Mouse (Mus musculus): ENCODE results near the gene Spx. TPM values are rescaled to one million over a fixed set of nuclear protein-coding genes. Genes with fewer than 3 reads are reported as not detected.
A peak's percentile ranks its signal among the peaks of the same experiment; 100 is the strongest.

The Spx gene
- total and polyA plus RNA-seq, 2 experiments from 2014 or later: 3.6 to 3.7 TPM

GRCm38 (mm10) chr6:142414597-142414996 lies 1.4 kb downstream of the Spx start:
- H3K4me1 ChIP-seq (ENCODE audit: insufficient read depth, low read length): no peaks in the 10 kb centered on the region; the same call in 1 of the 2 replicates
- ATAC-seq (peak; percentile 56; the same call in 1 of the 2 replicates), DNase-seq (ENCODE audit: low spot score) (no peak)
- no peak overlapping the region for H3K27ac ChIP-seq
- H3K9me3 ChIP-seq (ENCODE audit: low read length): no peaks in the 10 kb centered on the region
- no peaks in the 10 kb centered on the region for H3K36me3 ChIP-seq (ENCODE audit: insufficient read depth, low read length)
- H3K27me3 ChIP-seq (ENCODE audit: insufficient read depth, low read length): peaks cover 19% of the 10 kb centered on the region; the same call in 1 of the 2 replicates
- peak overlapping the region; percentile 38 for H3K4me3 ChIP-seq (ENCODE audit: low read length)
- peak overlapping the region; percentile 71 for H3K4me2 ChIP-seq (ENCODE audit: low read depth, low read length)
- WGBS: 1% methylated on average over 20 of the region's 24 CpGs
- peak overlapping the region; percentile 43; the same call in 1 of the 2 replicates for H3K9ac ChIP-seq (replicated peaks; ENCODE audit: low read length)
- TF ChIP-seq CTCF (IDR thresholded peaks at IDR 0.05; ENCODE audit: low read depth): no peak

DNA sequence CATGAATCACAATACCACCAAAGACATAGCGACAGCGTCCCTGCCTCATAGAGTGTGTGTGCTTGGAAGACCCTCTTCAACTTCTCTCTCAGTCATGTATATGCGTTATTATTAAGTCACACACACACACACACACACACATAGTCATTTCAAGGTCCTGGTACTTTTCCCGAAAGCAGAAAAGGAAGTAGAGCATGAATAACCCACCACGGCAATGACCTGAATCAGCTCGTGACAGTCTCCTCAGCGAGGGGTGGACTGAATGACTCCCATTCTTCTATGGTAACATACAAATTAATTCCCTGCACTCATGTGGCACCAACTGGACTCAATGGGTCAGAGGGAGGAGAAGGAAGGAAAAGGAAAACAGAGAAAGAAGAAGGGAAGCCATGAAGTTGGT lies 11.7 kb downstream of the Spx start:
- Histone ChIP-seq H3K27me3 (ENCODE audit: insufficient read depth, low read length) (no peaks in the 10 kb centered on the region), H3K9me3 (ENCODE audit: low read length) (no peaks in the 10 kb centered on the region), H3K4me1 (ENCODE audit: insufficient read depth, low read length) (no peaks in the 10 kb centered on the region), H3K9ac (replicated peaks; ENCODE audit: low read length) (no peak overlapping the region), H3K4me3 (ENCODE audit: low read length) (no peak overlapping the region), H3K4me2 (ENCODE audit: low read depth, low read length) (no peak overlapping the region), H3K27ac (no peak overlapping the region), H3K36me3 (ENCODE audit: insufficient read depth, low read length) (no peaks in the 10 kb centered on the region)
- ATAC-seq (no peak), DNase-seq (ENCODE audit: low spot score) (no peak)
- TF ChIP-seq CTCF (IDR thresholded peaks at IDR 0.05; ENCODE audit: low read depth): no peak
- 56% methylated on average over 7 of the region's 7 CpGs for WGBS

DNA sequence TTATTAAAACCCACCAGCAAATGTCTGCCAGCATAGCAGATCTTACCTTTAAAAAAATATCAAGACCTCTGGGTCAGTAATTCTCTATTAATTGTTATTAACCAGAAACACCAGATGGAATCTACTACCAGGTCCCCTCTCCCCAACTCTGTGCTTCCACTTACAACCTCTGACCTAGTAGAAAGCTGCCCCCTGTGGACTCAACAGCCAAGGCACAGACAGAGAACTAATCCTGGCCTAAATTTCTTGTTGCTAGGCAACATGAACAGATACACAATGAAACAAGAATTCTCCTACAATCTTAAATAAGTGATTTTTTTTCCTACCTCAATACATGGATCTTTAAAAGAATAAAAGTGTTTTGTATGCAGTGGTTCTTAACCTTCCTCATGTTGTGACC lies 15.8 kb downstream of the Spx start:
- Histone ChIP-seq H3K4me1 (ENCODE audit: insufficient read depth, low read length) (no peaks in the 10 kb centered on the region), H3K9ac (replicated peaks; ENCODE audit: low read length) (no peak overlapping the region), H3K4me3 (ENCODE audit: low read length) (no peak overlapping the region), H3K36me3 (ENCODE audit: insufficient read depth, low read length) (no peaks in the 10 kb centered on the region), H3K27me3 (ENCODE audit: insufficient read depth, low read length) (no peaks in the 10 kb centered on the region), H3K4me2 (ENCODE audit: low read depth, low read length) (no peak overlapping the region), H3K27ac (no peak overlapping the region), H3K9me3 (ENCODE audit: low read length) (no peaks in the 10 kb centered on the region)
- ATAC-seq (0 out of 2 replicates have a peak, but pooled peaks have one; percentile 29), DNase-seq (ENCODE audit: low spot score) (peak; percentile 31)
- TF ChIP-seq CTCF (IDR thresholded peaks at IDR 0.05; ENCODE audit: low read depth): no peak

DNA sequence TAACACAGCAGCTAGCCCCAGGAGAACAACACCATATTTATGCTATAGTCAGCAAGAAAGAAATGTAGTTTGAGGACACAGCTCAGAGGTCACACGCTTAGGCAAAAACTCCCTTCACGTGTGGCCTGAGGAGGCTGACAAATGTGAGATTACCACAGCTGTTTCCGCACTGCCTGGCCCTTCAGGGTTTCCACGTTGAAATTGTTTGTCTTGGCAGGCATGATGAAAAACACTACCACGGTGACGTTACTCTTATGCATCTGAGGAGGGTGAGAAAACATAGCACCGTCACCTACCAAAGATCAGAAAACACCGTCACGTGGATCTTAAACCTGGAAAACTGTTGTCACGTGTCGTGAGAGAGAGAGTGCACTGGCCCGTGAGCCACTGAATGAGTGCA lies 38.1 kb downstream of the Spx start:
- 79% methylated on average over 12 of the region's 12 CpGs for WGBS
- Histone ChIP-seq H3K36me3 (ENCODE audit: insufficient read depth, low read length) (no peaks in the 10 kb centered on the region), H3K9ac (replicated peaks; ENCODE audit: low read length) (no peak overlapping the region), H3K4me1 (ENCODE audit: insufficient read depth, low read length) (no peaks in the 10 kb centered on the region), H3K27ac (no peak overlapping the region), H3K27me3 (ENCODE audit: insufficient read depth, low read length) (no peaks in the 10 kb centered on the region), H3K9me3 (ENCODE audit: low read length) (no peaks in the 10 kb centered on the region), H3K4me2 (ENCODE audit: low read depth, low read length) (no peak overlapping the region), H3K4me3 (ENCODE audit: low read length) (no peak overlapping the region)
- ATAC-seq (no peak), DNase-seq (ENCODE audit: low spot score) (no peak)
- TF ChIP-seq CTCF (IDR thresholded peaks at IDR 0.05; ENCODE audit: low read depth): no peak

DNA sequence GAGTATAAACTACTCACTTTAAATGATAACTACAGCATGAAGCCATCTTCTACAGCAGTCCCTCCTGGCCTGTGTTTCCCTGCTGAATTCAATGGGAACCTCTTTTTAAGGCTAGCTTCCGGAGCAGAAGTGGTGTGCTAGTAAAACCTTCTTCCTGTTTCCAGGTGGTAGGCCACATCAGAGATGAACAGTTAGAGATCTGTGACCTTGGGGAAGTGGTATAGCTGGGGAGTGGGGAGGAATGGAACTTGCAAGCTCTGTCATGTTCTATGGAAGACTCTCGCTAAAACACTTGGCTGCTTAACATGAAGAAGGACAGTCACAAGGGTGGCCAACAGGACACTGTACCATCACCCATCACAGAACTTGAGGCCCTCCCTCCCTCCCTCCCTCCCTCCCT lies 40.1 kb downstream of the Spx start:
- no peaks in the 10 kb centered on the region for H3K36me3 ChIP-seq (ENCODE audit: insufficient read depth, low read length)

GRCm38 (mm10) chr6:142455314-142455996 lies 42.2 kb downstream of the Spx start:
- WGBS: 63% methylated on average over 7 of the region's 7 CpGs
- Histone ChIP-seq H3K4me3 (ENCODE audit: low read length) (no peak overlapping the region), H3K4me2 (ENCODE audit: low read depth, low read length) (no peak overlapping the region), H3K27ac (no peak overlapping the region), H3K36me3 (ENCODE audit: insufficient read depth, low read length) (no peaks in the 10 kb centered on the region), H3K4me1 (ENCODE audit: insufficient read depth, low read length) (peaks cover 6% of the 10 kb centered on the region; the same call in 1 of the 2 replicates), H3K27me3 (ENCODE audit: insufficient read depth, low read length) (no peaks in the 10 kb centered on the region), H3K9me3 (ENCODE audit: low read length) (no peaks in the 10 kb centered on the region), H3K9ac (replicated peaks; ENCODE audit: low read length) (no peak overlapping the region)
- no peak for TF ChIP-seq CTCF (IDR thresholded peaks at IDR 0.05; ENCODE audit: low read depth)
- DNase-seq (ENCODE audit: low spot score) (no peak), ATAC-seq (no peak)

More for the DNA sequence above, 40.1 kb downstream of the Spx start:
- Histone ChIP-seq H3K9me3 (ENCODE audit: low read length) (no peaks in the 10 kb centered on the region), H3K27ac (no peak overlapping the region), H3K4me3 (ENCODE audit: low read length) (no peak overlapping the region), H3K4me2 (ENCODE audit: low read depth, low read length) (no peak overlapping the region), H3K27me3 (ENCODE audit: insufficient read depth, low read length) (no peaks in the 10 kb centered on the region), H3K9ac (replicated peaks; ENCODE audit: low read length) (no peak overlapping the region), H3K4me1 (ENCODE audit: insufficient read depth, low read length) (0 out of 2 replicates have a peak, but pooled peaks cover 3% of the 10 kb centered on the region)
- DNase-seq (ENCODE audit: low spot score): no peak
- ATAC-seq: no peak
- WGBS: 86% methylated on average over 2 of the region's 2 CpGs
- no peak for TF ChIP-seq CTCF (IDR thresholded peaks at IDR 0.05; ENCODE audit: low read depth)

- peak; percentile 39 for DNase-seq (ENCODE audit: low spot score)
- H3K4me2 ChIP-seq (ENCODE audit: low read depth, low read length): 0 out of 2 replicates have a peak overlapping the region, but pooled peaks have one; percentile 10
- 27% methylated on average over 7 of the region's 7 CpGs for WGBS
- ATAC-seq: peak; percentile 65; the same call in 1 of the 2 replicates
- no peaks in the 10 kb centered on the region for H3K36me3 ChIP-seq (ENCODE audit: insufficient read depth, low read length)
- H3K9me3 ChIP-seq (ENCODE audit: low read length): no peaks in the 10 kb centered on the region
- no peak overlapping the region for H3K9ac ChIP-seq (replicated peaks; ENCODE audit: low read length)
- no peak overlapping the region for H3K4me3 ChIP-seq (ENCODE audit: low read length)
- no peak overlapping the region for H3K27ac ChIP-seq
- H3K4me1 ChIP-seq (ENCODE audit: insufficient read depth, low read length): peaks cover 6% of the 10 kb centered on the region; the same call in 1 of the 2 replicates
- TF ChIP-seq CTCF (IDR thresholded peaks at IDR 0.05; ENCODE audit: low read depth): no peak
- H3K27me3 ChIP-seq (ENCODE audit: insufficient read depth, low read length): no peaks in the 10 kb centered on the region
Measured at GRCm38 (mm10) chr6:142458010-142458409, 44.8 kb downstream of the Spx start.

Data from hindbrain, postnatal 0 days (tissue).